Mouse (Mus musculus) lung, embryonic 16.5 days (tissue): ENCODE results near the gene Fgfr2. TPM values are rescaled to one million over a fixed set of nuclear protein-coding genes. Genes with fewer than 3 reads are reported as not detected.

ENCODE experiments used
- ATAC-seq: fragments of 200-750 bp; cut with Nextera tagmentation; 2 replicates; pipeline ENCODE4 v1.8.0; 2017; ENCODE audit warnings: low read depth, mild to moderate bottlenecking, moderate library complexity
- H3K27ac ChIP-seq: fragments of 300-500 bp; sonication (generic); 2 replicates; pipeline ENCODE4 v1.5.1; 2014; ENCODE audit warnings: mild to moderate bottlenecking, control low read depth, low read length
- H3K27me3 ChIP-seq: fragments of 300-500 bp; sonication (generic); 2 replicates; pipeline ENCODE4 v1.6.1; 2014; ENCODE audit warnings: low read depth, low read length, mixed read lengths; ENCODE audit not compliant: control insufficient read depth, insufficient read depth
- H3K36me3 ChIP-seq: fragments of 300-500 bp; sonication (generic); 2 replicates; pipeline ENCODE4 v1.6.1; 2014; ENCODE audit warnings: low read length; ENCODE audit not compliant: control insufficient read depth, insufficient read depth
- H3K4me1 ChIP-seq: fragments of 300-500 bp; sonication (generic); replicated peaks from 2 replicates; pipeline ENCODE4 v1.6.1; 2014; ENCODE audit warnings: low read length, mixed read lengths; ENCODE audit not compliant: control insufficient read depth, insufficient read depth
- H3K4me2 ChIP-seq: fragments of 300-500 bp; sonication (generic); 2 replicates; pipeline ENCODE4 v1.6.1; 2014; ENCODE audit warnings: low read depth, low read length, control low read depth
- H3K4me3 ChIP-seq: fragments of 300-500 bp; sonication (generic); 2 replicates; pipeline ENCODE4 v1.5.1; 2014; ENCODE audit warnings: mild to moderate bottlenecking, low read length, control low read depth
- H3K9ac ChIP-seq: fragments of 300-500 bp; sonication (generic); 2 replicates; pipeline ENCODE4 v1.6.1; 2014; ENCODE audit warnings: low read length, control low read depth
- H3K9me3 ChIP-seq: fragments of 300-500 bp; sonication (generic); 2 replicates; pipeline ENCODE4 v1.6.1; 2016; ENCODE audit warnings: low read length; ENCODE audit not compliant: control insufficient read depth
- WGBS: fragments of 180-500 bp; shearing (Covaris S2); extraction: QIAGEN DNeasy Blood & Tissue Kit; methylation state at CpG from one replicate; pipeline ENCODE4 v1.1.7; 2014; 5-methylcytosine and 5-hydroxymethylcytosine counted together
- polyA plus RNA-seq: library from polyadenylated mRNA; unstranded; fragments of >200 nt; fragmentation: Nextera tagmentation; extraction: Ambion mirVana; gene quantifications from 2 replicates; pipeline ENCODE4 v1.2.1, GENCODE M21; 2015

The Fgfr2 gene
- polyA plus RNA-seq, 1 experiment from 2014 or later = 175 TPM

DNA sequence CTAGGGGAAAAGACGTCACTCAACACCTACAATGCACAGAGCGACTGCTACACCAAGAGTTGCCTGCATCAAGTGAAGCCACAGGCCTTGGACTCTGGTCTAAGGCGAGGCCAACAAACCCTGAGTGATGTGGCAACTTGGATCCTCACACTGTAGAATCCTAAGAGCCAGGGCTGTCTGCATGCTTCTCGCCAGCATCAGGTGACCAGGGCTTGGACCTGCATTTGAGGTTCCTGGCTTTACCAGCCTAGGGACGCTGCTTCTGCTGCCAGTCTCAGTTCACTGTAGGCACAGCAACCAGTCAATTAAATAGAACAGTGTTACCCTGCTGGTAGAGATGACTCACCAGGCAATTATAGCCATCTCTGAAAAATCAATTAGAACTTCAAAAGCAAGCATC lies 1011.4 kb downstream of the Fgfr2 start:
- Histone ChIP-seq H3K27ac (no peak overlapping the region), H3K36me3 (no peaks in the 10 kb centered on the region), H3K9me3 (no peaks in the 10 kb centered on the region), H3K4me2 (no peak overlapping the region), H3K9ac (no peak overlapping the region), H3K4me3 (no peak overlapping the region), H3K4me1 (no peaks in the 10 kb centered on the region), H3K27me3 (no peaks in the 10 kb centered on the region)
- 76% methylated on average over 5 of the region's 5 CpGs for WGBS
- ATAC-seq = no peak

DNA sequence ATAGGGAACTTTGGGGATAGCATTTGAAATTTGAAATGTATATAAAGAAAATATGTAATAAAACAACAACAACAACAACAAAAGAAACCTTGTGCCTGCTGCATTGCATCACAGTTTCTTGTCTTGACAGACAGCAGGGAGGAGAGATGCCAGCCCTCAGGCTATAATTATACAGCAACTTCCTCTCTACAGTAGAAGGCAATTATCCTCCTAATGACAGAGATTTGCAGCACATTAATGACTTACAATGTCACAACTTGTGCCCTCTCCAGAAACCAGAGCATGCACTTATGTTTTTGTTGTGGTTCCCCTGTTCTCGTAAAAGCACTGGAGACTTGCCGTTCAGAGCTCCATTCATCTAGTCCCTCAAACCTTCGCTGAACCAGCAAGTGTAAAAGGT lies 1012.8 kb downstream of the Fgfr2 start:
- Histone ChIP-seq H3K27ac (no peak overlapping the region), H3K4me2 (no peak overlapping the region), H3K27me3 (no peaks in the 10 kb centered on the region), H3K9ac (no peak overlapping the region), H3K4me3 (no peak overlapping the region), H3K4me1 (no peaks in the 10 kb centered on the region), H3K36me3 (no peaks in the 10 kb centered on the region), H3K9me3 (no peaks in the 10 kb centered on the region)
- no peak for ATAC-seq
- WGBS = 81% methylated on average over 3 of the region's 3 CpGs

DNA sequence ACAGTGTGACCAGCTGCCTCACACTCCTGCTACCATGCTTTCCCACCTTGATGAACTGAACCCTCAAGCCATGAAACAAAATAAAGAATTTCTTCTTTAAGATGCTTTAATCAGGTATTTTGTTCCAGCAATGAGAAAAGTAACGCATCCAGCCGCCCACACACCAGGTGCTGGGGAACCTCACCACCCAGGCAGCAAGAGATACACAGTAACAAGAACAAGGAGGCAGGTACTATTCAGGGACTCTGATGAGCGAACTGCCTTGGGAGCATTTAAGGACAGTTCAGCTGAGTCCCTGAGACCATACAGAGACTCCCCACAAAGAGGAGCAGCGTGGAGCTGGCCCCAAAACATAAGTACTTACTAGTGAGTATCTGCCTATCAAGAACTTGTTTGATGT lies 1016.3 kb downstream of the Fgfr2 start:
- Histone ChIP-seq H3K4me3 (no peak overlapping the region), H3K4me1 (no peaks in the 10 kb centered on the region), H3K27me3 (no peaks in the 10 kb centered on the region), H3K27ac (no peak overlapping the region), H3K4me2 (no peak overlapping the region), H3K9me3 (no peaks in the 10 kb centered on the region), H3K9ac (no peak overlapping the region), H3K36me3 (no peaks in the 10 kb centered on the region)
- WGBS = 77% methylated on average over 4 of the region's 4 CpGs
- ATAC-seq = no peak

DNA sequence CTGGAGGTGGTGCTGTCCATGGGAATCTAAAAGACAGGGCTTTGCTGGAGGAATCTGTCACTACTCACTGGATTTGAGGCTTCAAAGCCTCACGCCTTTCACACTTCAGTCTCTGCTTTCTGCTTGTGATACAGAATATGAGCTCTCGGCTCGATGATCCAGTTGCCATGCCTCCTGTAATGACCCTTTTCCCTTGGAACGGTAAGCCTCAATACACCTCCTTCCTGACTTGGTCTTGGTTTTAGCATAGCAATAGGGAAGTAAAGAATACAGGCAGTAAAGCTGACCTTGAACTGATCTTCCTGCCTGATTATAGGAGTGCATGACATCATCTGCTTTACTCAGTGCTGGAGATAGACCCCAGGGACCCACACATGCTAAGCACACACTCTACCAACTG lies 1017.8 kb downstream of the Fgfr2 start:
- H3K4me3 ChIP-seq = no peak overlapping the region
- no peak for ATAC-seq
- 72% methylated on average over 4 of the region's 4 CpGs for WGBS

GRCm38 (mm10) chr7:132098441-132098840 lies 1024.7 kb downstream of the Fgfr2 start:
- Histone ChIP-seq H3K9me3 (no peaks in the 10 kb centered on the region), H3K4me3 (no peak overlapping the region), H3K27ac (no peak overlapping the region), H3K4me2 (no peak overlapping the region), H3K36me3 (no peaks in the 10 kb centered on the region), H3K9ac (no peak overlapping the region), H3K27me3 (no peaks in the 10 kb centered on the region), H3K4me1 (no peaks in the 10 kb centered on the region)
- 20% methylated on average over 4 of the region's 4 CpGs for WGBS
- no peak for ATAC-seq

More for the DNA sequence above, 1017.8 kb downstream of the Fgfr2 start:
- H3K4me1 ChIP-seq = no peaks in the 10 kb centered on the region
- no peak overlapping the region for H3K9ac ChIP-seq
- H3K27ac ChIP-seq = no peak overlapping the region
- no peaks in the 10 kb centered on the region for H3K36me3 ChIP-seq
- H3K27me3 ChIP-seq = no peaks in the 10 kb centered on the region
- H3K9me3 ChIP-seq = no peaks in the 10 kb centered on the region
- H3K4me2 ChIP-seq = no peak overlapping the region

- Histone ChIP-seq H3K9ac (no peak overlapping the region), H3K9me3 (no peaks in the 10 kb centered on the region), H3K27me3 (no peaks in the 10 kb centered on the region), H3K4me1 (no peaks in the 10 kb centered on the region), H3K4me2 (no peak overlapping the region), H3K27ac (no peak overlapping the region), H3K4me3 (no peak overlapping the region), H3K36me3 (no peaks in the 10 kb centered on the region)
- no peak for ATAC-seq
- 57% methylated on average over 7 of the region's 7 CpGs for WGBS
Observed at GRCm38 (mm10) chr7:132094666-132095065, 1028.5 kb downstream of the Fgfr2 start.

GRCm38 (mm10) chr7:132091551-132091950 lies 1031.6 kb downstream of the Fgfr2 start:
- no peak overlapping the region for H3K9ac ChIP-seq
- H3K4me1 ChIP-seq = no peaks in the 10 kb centered on the region
- no peak overlapping the region for H3K4me3 ChIP-seq
- H3K9me3 ChIP-seq = no peaks in the 10 kb centered on the region
- no peak overlapping the region for H3K4me2 ChIP-seq
- no peaks in the 10 kb centered on the region for H3K36me3 ChIP-seq
- no peak for ATAC-seq
- 90% methylated on average over 7 of the region's 7 CpGs for WGBS
- no peak overlapping the region for H3K27ac ChIP-seq
- H3K27me3 ChIP-seq = no peaks in the 10 kb centered on the region

DNA sequence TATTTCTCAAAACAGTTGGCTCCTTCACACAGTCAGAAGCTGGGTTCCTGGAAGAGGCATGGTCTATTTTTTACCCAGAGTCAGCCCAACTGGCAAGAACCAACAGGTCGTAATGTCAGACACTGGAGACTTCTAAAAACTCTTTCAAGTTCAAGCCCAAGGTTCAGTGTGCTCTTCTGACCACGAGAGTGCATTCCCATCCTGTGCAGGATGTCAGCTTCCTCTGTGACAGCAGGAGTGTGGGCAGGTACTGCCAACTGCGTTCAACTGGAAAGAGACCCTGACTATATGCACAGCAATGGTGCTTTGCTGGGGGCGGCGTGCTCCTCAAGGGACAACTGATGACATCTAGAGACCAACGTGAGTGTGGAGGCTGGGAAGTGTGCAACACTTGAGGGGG lies 1034.5 kb downstream of the Fgfr2 start:
- WGBS = 61% methylated on average over 6 of the region's 6 CpGs

DNA sequence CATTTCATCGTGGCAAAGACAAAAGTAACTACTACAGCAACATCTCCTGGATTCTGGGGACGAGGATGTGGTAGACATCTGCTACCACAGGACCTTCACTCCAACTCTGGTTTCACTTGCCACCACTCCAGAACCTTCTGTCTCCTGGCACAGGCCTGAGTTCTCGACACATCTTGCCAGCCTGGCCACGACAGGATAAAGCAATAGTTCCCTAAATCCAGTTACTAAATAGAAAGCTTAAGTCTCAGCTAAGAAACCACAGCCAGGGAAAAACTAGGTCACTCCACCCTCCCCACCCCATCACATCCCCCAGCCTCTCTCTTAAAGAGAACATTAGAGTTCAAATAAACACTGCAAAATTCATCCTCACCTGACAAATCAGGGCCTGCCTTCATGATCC lies 1035.0 kb downstream of the Fgfr2 start:
- Histone ChIP-seq H3K4me1 (no peaks in the 10 kb centered on the region), H3K9me3 (no peaks in the 10 kb centered on the region), H3K9ac (no peak overlapping the region), H3K4me2 (no peak overlapping the region), H3K4me3 (no peak overlapping the region), H3K36me3 (no peaks in the 10 kb centered on the region), H3K27ac (no peak overlapping the region), H3K27me3 (no peaks in the 10 kb centered on the region)
- ATAC-seq = no peak
- WGBS = 74% methylated on average over 4 of the region's 4 CpGs

More for the DNA sequence above, 1034.5 kb downstream of the Fgfr2 start:
- Histone ChIP-seq H3K4me2 (no peak overlapping the region), H3K4me1 (no peaks in the 10 kb centered on the region), H3K4me3 (no peak overlapping the region), H3K36me3 (no peaks in the 10 kb centered on the region), H3K9ac (no peak overlapping the region), H3K9me3 (no peaks in the 10 kb centered on the region), H3K27ac (no peak overlapping the region), H3K27me3 (no peaks in the 10 kb centered on the region)
- ATAC-seq = no peak

DNA sequence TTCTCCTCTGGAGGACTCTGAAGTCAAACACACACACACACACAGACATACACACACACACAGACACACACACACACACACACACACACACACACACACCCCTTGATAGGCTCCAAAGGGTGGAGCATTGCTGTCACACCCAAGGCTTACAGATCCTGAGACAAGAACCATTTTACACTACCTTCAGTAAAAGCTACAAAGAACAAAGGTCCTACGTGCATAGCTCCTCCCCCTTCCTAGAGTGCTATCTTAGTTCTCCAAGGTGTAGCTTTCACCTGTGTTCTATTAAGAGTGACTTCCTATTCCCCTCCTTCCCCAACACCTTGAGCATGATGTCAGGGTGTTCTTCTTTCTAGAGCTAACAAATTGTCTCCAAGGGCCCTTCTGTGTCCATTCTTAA lies 1047.3 kb downstream of the Fgfr2 start:
- H3K9me3 ChIP-seq = no peaks in the 10 kb centered on the region
- no peak overlapping the region for H3K9ac ChIP-seq
- H3K27me3 ChIP-seq = no peaks in the 10 kb centered on the region
- H3K4me2 ChIP-seq = no peak overlapping the region
- no peak for ATAC-seq
- H3K4me1 ChIP-seq = no peaks in the 10 kb centered on the region
- no peak overlapping the region for H3K4me3 ChIP-seq
- no peak overlapping the region for H3K27ac ChIP-seq
- no peaks in the 10 kb centered on the region for H3K36me3 ChIP-seq
- WGBS = 52% methylated on average over 1 of the region's 1 CpGs
